Mouse (Mus musculus) c-Kit-negative CD71-positive TER-119-positive erythroid progenitor cells, embryonic 14.5 days (primary cell): Measurements from ENCODE around the gene Denr.

Experiments
- DNase-seq: peaks from one replicate; pipeline ENCODE4 v3.0.0-alpha.2; 2013; ENCODE audit warnings: low read depth, low spot score

The Denr gene

DNA sequence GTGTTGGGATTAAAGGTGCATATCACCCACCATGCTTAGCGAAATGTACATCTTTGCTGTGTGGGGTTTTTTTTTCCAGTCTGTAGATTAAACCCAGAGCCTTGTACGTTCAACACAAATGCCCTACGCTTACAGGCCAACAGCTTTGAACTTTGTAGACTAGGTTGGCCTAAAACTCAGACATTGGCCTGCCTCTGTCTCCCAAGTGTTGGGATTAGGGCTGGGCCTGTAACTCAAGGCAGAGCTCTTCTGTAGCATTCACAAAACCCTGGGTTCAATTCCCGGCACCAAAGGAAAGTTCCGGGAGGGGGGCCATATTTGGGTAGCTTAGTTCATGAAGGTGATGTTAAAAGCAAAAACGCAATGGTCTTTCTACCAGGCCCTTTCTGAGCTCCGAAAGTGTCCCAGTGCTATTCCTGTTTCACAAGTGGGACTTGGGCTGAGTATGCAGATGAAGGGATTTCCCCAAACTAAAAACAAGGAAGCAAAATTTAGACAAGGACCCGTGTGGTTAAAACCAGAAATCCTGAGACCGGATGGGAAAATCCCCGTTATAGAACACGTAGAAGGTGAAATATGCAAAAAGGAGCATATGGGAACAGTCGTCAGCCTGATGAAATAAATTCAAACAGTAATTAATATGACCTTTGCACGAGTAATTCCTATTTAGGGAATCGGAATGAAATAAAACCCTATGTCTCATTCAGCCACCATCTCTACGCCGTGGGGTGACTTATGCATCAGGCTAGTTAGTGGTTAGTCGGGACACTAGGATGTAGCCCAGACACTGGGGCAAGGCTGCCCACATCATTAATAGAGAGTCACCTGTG is 614 bp upstream of the Denr start:
- DNase-seq: no peak

GRCm38 (mm10) chr5:123907631-123907977 is 629 bp downstream of the Denr start:
- no peak for DNase-seq

DNA sequence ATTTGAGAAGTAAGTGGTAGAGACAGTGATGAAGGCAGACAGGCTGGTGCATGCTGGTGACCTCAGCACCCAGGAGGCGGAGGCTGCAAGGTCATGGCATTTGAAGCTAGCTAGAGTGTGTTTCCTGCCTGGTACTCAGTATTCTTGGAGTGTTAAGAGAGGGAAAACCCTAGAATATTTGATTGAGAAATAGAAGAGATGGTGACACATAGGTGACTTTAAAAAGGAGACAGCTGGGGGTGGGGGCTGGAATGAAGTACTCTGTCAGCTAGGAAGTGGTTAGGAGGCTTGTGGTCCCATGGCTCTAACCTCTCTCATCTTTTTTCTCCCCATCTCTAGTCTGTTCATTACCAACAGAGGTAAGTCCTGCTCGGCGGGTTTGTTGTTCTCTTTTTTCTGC is 7.9 kb downstream of the Denr start:
- DNase-seq: no peak

GRCm38 (mm10) chr5:123922112-123922511 is 15.1 kb downstream of the Denr start:
- no peak for DNase-seq

- DNase-seq: no peak
Measured at GRCm38 (mm10) chr5:123927118-123927517, 20.1 kb downstream of the Denr start, which contains the start of gene Gm43518. Gm43518 (plus strand) TSS chr5:123927418.

DNA sequence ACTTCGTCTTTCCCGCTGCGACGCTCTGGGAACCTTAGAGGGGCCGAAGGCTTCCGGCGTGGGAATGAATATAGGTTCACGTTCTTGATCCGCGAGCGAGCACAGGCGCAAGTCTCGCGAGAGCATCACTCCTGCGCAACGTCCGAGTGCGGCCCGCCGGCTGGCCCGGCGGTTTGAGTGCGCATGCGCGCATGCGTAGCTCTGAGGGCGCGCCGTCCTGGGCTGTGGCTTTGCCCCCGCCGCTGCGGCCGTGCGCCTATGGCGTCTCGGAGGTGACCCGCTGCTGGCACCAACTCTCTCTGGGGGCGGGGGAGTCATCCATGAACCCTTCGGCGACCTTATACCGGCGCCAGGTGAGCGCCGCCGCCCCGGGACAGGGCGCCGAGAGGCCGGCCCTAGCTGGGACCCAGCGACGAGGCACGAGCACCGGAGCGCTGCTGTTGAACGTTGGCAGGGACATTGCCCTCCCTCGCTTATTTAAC is 23.6 kb downstream of the Denr start, which contains the start of gene Ccdc62:
Gene Ccdc62, plus strand, starts transcription at position 172 of the 482 bp plus-strand sequence.
- peak; percentile 93 for DNase-seq

DNA sequence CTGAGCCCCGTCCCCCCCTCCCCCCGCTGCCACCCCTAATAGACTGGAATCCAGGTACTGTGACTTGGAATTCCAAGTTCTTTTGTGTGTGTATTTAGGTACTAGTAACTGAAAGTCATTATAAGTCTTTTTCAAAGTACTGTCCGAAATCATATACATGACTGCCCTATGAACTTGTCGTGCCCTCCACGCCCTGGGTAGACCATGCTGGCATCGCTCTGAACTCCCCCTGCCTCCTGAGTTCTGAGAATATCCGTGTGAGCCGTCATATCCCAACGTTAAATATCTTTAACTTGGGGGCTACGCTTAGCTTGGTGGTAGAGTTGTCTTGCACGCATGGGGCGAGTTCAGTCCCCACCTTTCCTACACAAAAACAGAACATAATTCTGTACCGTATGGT is 24.2 kb downstream of the Denr start:
- DNase-seq: no peak

DNA sequence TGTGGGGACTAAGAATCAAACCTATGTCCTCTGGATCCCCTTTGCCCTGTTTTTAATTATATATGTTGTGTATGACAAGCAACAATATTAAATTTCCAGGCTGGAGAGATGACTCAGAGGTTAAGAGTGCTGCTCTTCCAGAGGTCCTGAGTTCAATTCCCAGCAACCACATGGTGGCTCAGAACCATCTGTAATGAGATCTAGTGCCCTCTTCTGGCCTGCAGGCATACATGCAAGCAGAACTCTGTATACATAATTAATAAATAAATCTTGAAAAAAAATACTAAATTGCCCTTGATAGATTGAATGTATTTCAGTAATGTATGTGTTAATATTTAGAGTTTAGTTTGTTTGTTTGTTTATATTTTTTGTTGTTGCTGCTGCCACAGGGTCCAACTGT is 26.0 kb downstream of the Denr start:
- no peak for DNase-seq

DNA sequence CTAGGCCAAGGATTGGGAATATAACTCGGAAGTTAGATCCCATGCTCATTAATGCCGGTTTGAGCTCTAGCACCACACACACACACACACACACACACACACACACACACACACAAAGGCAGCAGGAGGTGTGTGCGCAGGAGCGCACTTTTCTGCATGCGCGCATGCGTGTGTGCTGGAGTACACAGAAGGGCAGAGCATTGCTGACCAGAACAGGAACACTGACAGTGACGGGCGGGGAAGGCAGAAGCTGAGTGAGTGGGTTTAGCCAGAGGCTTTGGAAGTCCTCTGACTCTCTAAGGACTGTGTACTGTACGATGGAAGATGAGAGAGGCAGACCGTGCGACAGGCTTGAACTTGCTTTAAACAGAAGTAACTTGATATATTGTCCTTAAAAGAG is 26.6 kb downstream of the Denr start:
- DNase-seq: peak; percentile 17

GRCm38 (mm10) chr5:123933957-123934591 is 27.1 kb downstream of the Denr start:
- DNase-seq: peak; percentile 33

DNA sequence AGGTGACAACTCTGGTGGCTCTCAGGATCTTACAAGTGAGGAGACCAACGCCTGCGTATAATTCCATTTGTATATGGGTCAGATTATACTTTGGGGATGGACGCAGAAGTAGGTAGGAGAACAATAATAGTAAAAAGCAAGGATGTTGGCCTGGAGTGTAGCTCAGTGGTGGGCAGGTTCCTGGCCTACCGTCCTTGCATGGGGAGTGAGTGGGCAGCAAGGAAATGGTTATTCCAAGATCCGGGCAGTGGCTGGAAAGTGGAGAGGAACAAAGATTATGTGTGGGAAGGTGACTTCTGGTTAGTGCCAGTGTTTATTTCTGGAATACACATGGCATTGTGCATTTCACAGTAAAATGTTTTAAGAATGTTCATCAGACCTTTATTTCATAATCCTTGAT is 29.0 kb downstream of the Denr start:
- DNase-seq: no peak

DNA sequence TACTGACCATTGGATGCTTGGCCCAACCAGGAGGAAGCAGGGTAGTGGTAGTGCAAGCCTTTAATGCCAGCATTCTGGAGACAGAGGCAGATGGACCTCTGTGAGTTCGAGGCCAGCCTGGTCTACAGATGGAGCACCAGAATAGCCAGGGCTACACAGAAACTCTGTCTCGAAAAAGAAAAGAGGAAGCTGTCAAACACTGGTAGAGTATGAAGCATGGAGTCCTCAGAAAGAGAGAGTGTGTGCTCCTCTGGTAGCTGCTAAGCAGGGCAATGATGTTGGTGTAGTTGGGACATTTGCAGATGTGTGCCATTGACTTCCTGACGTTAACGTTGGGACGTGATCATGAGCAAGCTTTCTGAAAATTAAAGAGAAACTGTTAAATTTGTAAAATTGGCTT is 31.5 kb downstream of the Denr start:
- no peak for DNase-seq

DNA sequence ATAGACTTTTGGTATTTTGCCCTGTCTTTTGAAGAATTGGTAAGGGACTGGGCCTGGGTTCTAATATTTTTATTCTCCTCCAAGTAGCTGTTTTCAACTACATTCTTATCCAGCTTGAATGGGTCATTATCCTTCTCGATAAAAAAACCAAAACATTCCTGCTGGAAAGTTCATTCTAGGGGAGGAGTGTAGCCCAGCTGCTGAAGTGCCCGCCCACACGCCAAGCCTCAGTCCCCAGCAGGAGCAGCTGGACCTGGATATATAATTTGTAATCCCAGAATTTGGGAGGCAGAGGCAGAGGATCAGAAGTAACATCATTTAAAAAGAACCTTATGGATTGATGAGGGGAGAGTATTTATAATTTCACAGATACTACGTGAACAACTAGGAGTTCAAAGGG is 39.6 kb downstream of the Denr start:
- DNase-seq: no peak

DNA sequence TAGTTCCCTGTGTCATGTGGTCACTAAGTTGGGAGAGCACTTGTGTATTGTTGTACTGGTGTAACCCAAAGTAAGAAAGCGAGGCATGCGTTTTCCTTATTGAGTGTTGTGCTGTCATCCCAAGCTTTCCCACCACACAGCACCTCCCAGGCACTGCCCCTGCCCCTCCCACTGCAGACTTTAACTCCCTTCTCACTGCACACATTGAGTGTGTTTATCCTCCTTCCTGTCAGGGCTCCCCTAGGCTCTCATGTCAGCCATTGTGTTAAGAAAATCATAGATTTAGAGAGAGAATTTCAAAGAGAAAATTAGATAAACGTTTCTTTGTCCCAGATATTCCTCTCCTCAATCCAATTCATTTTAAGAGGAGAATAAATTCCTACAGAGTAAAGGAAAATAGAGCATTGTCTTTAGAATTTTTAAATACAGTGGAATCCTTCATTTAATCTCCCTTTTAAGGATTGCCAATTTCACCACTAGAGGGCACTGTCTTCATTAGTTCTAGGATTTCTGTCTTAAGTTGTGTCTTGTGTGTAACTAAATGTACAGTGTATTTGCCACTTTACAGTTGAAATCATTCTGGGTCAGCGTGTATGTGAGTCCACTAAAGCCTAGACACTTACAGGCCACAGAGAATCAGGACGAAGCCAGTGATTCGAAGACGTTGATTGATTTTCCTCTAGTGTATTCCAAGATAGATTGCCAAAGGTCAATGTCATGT is 40.2 kb downstream of the Denr start:
- DNase-seq: peak; percentile 59

- no peak for DNase-seq
Measured at GRCm38 (mm10) chr5:123952365-123953045, 45.5 kb downstream of the Denr start.

- no peak for DNase-seq
Measured at GRCm38 (mm10) chr5:123957213-123957612, 50.2 kb downstream of the Denr start.

DNA sequence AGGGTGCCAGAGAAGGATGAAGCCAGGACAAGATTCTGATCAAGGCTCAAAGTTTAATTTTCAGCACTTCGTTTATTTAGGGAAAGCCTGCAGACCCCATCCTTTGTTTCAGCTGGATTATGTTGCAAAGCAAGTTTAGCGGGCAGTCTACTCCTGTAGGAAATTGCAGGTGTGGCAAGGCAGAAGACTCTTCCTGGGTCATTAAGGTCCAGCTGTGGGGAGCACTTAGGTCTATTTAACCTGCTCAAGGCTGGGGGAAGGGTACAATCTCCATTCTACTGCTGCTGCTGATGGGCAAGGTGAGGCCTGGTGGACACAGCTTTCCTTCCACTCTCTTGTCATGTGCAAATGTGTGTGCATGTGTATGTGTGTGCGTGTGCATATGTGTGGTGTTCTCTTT is 52.0 kb downstream of the Denr start:
- no peak for DNase-seq

DNA sequence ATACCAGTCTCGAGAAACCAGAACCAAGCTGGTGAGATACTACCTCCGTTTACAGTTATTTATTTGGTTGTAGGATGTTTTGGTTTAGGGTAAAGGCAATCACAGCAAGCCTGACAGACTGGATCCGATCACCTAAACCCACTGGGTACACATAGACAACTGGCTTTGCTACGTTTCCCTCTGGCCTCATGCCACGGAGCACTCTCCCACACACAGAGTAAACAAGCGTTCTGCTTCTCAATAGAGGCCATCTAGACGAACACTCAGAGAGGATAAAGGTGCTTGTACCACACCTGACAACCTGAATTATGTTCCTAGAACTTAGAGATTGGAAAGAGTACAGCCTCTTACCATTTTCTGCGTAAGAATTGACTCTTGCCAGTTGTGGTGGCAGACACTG is 53.2 kb downstream of the Denr start:
- DNase-seq: no peak

- no peak for DNase-seq
Measured at GRCm38 (mm10) chr5:123961046-123961445, 54.1 kb downstream of the Denr start.

DNA sequence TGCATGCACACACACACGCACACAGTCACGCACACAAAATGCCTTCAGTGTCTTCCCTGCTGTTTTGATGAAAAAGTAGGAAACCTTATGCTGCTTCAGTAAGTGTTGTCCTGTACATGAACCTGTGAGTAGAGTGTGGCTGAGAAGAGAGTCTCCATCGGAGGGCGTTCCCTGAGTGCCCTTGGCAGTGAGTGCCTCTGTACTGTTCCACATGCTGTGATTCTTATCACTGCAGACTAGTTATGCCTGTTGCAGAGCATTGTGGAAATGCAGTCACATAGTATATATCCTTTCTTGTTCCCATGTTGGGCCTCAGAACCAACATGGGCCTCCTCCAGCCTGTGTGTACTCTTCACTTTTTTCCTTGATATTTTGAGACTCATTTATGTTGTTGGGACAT is 57.2 kb downstream of the Denr start:
- DNase-seq: no peak

DNA sequence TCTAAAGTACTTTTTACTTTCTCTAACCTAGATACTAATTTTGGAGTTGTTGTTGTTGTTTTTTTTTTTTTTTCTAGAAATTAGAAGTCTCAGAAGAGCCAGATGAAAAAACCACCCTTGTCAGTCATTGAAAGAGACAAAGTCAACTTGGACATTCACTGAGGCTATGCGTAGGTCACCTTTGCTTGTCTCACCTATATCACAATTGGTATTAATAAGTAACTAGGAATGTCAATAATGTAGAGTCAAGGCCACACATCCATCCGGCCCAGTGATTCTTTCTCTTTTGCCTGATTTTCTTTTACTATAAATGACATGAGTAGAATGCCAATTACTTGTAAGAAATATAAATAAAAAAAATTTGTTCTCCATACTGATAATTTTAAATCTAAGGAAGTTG is 59.8 kb downstream of the Denr start:
- DNase-seq: no peak

GRCm38 (mm10) chr5:123968468-123968867 is 61.5 kb downstream of the Denr start:
- DNase-seq: no peak
